Mouse (Mus musculus) B cell, adult 67 days (primary cell): ENCODE data around the gene Tmtc1. TPM values are rescaled to one million over a fixed set of nuclear protein-coding genes. Genes with fewer than 3 reads are reported as not detected.

Experiments used
- total RNA-seq, 2 experiments: library from RNA; stranded (reverse); gene quantifications; 4 replicates each; pipeline ENCODE4 v1.2.4; 2023

Gene Tmtc1
- under 1 TPM; 0.27 to 0.29 TPM for total RNA-seq

DNA sequence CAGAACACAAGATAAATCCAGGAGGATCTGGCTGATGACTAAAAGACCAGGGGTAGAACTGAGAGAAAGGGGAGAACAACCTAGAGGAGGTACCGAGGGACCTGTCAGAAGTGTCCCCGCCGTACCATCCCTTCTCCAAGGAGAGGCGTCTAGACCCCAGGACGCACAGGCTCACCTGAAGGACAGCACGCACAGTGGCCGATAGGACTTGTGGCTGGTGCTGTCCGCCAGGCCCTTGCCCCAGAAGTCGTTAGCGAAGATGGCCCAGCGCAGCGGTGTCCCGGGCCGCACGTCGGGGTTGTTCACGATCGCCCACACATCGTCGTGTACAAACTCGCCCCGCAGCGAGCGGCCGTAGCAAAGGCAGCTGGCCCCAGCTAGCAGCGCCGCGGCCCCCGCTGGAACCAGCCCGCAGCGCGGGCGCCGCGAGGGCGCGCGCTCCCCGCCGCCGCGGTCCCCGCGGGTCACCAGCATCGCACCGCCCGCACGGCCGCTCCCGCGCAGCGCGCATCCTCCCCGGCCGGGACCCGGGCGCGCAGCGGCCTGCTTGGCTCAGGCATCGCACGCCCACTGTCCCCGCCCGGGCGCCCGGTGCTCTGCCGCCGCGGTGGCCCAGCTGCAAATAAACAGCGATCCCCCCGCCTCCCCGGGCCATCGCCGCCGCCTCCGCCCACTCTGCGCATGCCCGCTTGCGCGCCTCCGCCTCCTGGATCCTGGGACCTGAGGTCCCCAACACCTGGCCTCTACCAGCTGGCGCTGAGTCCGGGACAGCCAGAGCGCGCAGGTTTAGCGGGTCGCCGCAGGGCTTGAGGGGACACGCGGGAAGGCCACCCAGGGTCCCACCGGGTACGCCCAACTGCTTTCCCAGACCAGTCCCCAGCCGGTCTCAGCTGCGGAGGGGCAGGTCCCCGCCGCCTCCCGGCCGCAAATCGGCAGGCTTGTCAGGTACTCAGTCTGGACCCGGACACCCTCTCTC lies at the start of gene Tmtc1:
Gene Tmtc1, minus strand, starts transcription at position 664 of the 976 bp plus-strand sequence.

DNA sequence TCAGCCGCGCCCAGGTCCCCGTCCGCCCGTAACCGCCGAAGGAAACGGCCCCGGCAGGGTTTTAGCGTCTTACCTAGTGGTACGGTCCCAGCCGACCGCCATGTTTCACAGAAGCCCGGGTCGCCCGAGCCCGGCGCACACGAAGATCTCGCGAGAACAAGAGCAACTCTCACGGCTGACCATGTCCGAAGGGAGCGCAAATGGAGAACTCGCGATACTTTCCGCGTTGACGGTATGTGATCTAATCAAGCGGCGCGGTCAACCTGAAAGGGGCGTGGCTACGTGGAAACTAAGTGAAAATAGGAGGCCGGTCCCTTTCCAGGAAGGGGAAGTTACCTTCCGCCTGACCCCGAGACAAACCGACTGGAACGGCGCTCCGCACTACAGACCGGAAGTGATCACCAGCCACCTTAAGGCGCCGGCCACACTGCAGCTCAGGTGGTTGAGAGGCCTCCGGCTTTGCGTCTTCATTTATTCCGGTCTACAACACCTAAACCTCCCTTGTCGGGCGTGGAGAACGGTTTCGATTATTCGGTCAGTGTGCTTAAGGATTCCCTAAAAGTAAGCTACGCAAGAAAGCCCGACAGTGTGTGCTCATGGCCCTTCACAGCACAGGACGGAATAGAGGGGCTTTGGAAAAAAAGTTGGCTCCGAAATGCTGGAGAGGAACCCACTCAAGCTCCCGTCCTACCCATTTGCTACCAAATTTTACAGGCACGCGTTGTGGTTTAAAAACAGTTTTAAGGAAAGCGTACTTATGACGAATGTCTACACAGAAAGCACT lies 232.1 kb downstream of the Tmtc1 start, which contains the start of gene Ergic2:
Gene Ergic2, minus strand, starts transcription at position 478 of the 784 bp plus-strand sequence.

Other genes with a start within 250 kb of the Tmtc1 start
- 100 to 1,000 TPM; 108 to 125 TPM for gene Ergic2, start 232.0 kb downstream of the Tmtc1 start, total RNA-seq